Mouse (Mus musculus) kidney, embryonic 14.5 days (tissue): ENCODE results near the gene Alpl. TPM values are rescaled to one million over a fixed set of nuclear protein-coding genes. Genes with fewer than 3 reads are reported as not detected.

ENCODE experiments used
- ATAC-seq: fragments of 200-750 bp; cut with Nextera tagmentation; 2 replicates; pipeline ENCODE4 v1.8.0; 2017; ENCODE audit warnings: moderate number of reproducible peaks, mild to moderate bottlenecking, moderate TSS enrichment, moderate library complexity; ENCODE audit not compliant: low FRiP score, low TSS enrichment
- H3K27ac ChIP-seq: fragments of 300-500 bp; sonication (generic); 2 replicates; pipeline ENCODE4 v1.5.1; 2014; ENCODE audit warnings: low read depth, mild to moderate bottlenecking, low read length, moderate library complexity, mixed read lengths
- H3K27me3 ChIP-seq: fragments of 300-500 bp; sonication (generic); 2 replicates; pipeline ENCODE4 v1.6.1; 2014; ENCODE audit warnings: mild to moderate bottlenecking, low read length; ENCODE audit not compliant: control insufficient read depth, insufficient read depth
- H3K36me3 ChIP-seq: fragments of 300-500 bp; sonication (generic); 2 replicates; pipeline ENCODE4 v1.6.1; 2014; ENCODE audit warnings: low read length, mixed read lengths; ENCODE audit not compliant: control insufficient read depth, insufficient read depth
- H3K4me1 ChIP-seq: fragments of 300-500 bp; sonication (generic); 2 replicates; pipeline ENCODE4 v1.6.1; 2014; ENCODE audit warnings: low read length, mixed read lengths; ENCODE audit not compliant: control insufficient read depth, insufficient read depth
- H3K4me2 ChIP-seq: fragments of 300-500 bp; sonication (generic); replicated peaks from 2 replicates; pipeline ENCODE4 v1.6.1; 2014; ENCODE audit warnings: low read depth, mild to moderate bottlenecking, low read length
- H3K4me3 ChIP-seq: fragments of 300-500 bp; sonication (generic); 2 replicates; pipeline ENCODE4 v1.5.1; 2014; ENCODE audit warnings: mild to moderate bottlenecking, low read length
- H3K9ac ChIP-seq: fragments of 300-500 bp; sonication (generic); 2 replicates; pipeline ENCODE4 v1.6.1; 2014; ENCODE audit warnings: low read depth, mild to moderate bottlenecking, low read length, moderate library complexity
- H3K9me3 ChIP-seq: fragments of 300-500 bp; sonication (generic); 2 replicates; pipeline ENCODE4 v1.6.1; 2016; ENCODE audit warnings: low read length; ENCODE audit not compliant: control insufficient read depth
- WGBS: fragments of 180-500 bp; shearing (Covaris S2); extraction: QIAGEN DNeasy Blood & Tissue Kit; methylation state at CpG from one replicate; pipeline ENCODE4 v1.1.7; 2014; 5-methylcytosine and 5-hydroxymethylcytosine counted together
- polyA plus RNA-seq: library from polyadenylated mRNA; unstranded; fragments of >200 nt; fragmentation: Nextera tagmentation; extraction: Ambion mirVana; gene quantifications from 2 replicates; pipeline ENCODE4 v1.2.1, GENCODE M21; 2014

Gene Alpl
- polyA plus RNA-seq, 1 experiment from 2014 or later: 10.2 TPM

DNA sequence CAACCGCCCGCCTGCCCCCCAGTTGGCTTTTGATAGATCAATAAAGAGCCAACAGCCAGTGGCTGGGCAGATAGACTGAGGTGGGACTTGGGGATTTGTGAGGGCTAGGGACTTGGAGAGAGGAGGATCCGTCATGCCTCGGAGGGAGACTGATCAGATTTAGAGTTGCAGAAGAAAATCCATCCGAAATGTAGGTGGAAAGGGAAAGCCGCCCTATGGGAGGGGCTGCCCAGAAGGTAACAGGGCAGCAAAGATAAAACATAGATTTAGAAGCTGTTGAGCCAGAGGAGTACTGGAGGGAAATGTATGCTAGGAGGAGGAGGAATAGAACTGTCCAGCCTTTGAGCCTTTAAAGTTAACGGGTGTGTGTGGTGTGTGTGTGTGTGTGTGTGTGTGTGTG lies 43.0 kb downstream of the Alpl start:
- H3K27ac ChIP-seq: no peak overlapping the region
- H3K4me2 ChIP-seq: no peak overlapping the region
- 75% methylated on average over 5 of the region's 7 CpGs for WGBS
- no peak overlapping the region for H3K4me3 ChIP-seq
- no peak for ATAC-seq
- no peaks in the 10 kb centered on the region for H3K36me3 ChIP-seq
- no peak overlapping the region for H3K9ac ChIP-seq
- H3K27me3 ChIP-seq: no peaks in the 10 kb centered on the region
- H3K9me3 ChIP-seq: no peaks in the 10 kb centered on the region
- H3K4me1 ChIP-seq: no peaks in the 10 kb centered on the region

DNA sequence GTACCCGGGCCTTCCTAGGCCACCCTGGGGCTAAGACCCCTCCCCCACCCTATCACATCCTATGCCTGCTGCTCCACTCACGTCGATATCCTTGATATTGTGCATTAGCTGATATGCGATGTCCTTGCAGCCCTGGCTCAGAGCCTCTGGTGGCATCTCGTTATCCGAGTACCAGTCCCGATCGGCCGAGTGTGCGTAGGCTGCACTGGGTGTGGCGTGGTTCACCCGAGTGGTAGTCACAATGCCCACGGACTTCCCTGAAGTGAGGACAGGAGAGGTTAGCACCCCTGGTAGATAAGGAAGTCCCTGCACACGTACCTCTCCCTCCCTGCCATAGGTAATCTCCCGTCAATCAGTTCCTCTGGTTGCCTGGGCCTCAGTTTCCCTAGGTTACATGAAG lies 43.7 kb downstream of the Alpl start:
- Histone ChIP-seq H3K9me3 (no peaks in the 10 kb centered on the region), H3K4me3 (no peak overlapping the region), H3K27me3 (no peaks in the 10 kb centered on the region), H3K9ac (no peak overlapping the region), H3K4me2 (no peak overlapping the region), H3K27ac (no peak overlapping the region), H3K4me1 (no peaks in the 10 kb centered on the region), H3K36me3 (no peaks in the 10 kb centered on the region)
- ATAC-seq: no peak
- WGBS: 83% methylated on average over 15 of the region's 15 CpGs

DNA sequence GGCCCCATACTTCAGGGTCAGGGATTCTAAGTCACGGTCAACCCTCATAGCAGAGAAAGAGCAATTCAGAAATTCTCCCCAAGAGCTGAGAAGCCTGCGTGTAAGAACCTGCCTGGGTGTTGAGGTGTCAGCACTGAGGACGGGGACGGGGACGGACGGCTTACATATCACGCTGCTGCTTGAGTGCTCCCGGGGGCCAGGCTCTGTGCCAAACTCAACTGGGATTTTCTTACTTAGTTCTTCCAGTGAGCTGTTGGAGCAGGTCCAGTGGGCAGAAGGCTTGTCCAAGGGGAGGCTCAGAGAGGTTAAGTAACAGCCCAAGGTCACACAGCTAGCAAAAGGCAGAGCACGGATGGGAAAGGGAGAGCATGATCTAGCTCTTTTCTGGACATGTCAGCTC lies 44.5 kb downstream of the Alpl start:
- Histone ChIP-seq H3K36me3 (no peaks in the 10 kb centered on the region), H3K27me3 (no peaks in the 10 kb centered on the region), H3K4me3 (no peak overlapping the region), H3K4me1 (no peaks in the 10 kb centered on the region), H3K4me2 (no peak overlapping the region), H3K9me3 (no peaks in the 10 kb centered on the region), H3K9ac (no peak overlapping the region), H3K27ac (no peak overlapping the region)
- ATAC-seq: no peak
- 68% methylated on average over 9 of the region's 9 CpGs for WGBS

DNA sequence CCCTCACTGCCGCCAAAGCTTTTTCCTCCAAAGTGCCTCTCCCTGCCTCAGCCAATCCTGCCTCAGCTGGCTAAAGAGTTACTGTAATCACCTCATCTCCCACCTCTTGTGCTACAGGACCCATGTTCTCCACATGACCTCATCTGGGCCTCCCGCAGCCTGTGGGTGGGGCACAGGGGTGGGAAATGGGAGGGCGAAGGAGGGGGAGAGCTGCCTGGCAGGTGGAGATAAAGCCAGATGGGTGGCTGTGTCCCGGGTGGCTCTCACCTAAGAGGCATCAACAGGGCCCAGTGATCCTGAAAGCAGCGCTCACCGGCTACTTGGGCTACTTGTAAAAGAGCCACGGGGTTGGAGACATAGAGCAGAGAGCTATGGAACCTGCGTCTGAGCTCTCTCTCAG lies 44.9 kb downstream of the Alpl start:
- Histone ChIP-seq H3K27me3 (no peaks in the 10 kb centered on the region), H3K9me3 (no peaks in the 10 kb centered on the region), H3K4me2 (no peak overlapping the region), H3K36me3 (no peaks in the 10 kb centered on the region), H3K4me3 (no peak overlapping the region), H3K4me1 (no peaks in the 10 kb centered on the region), H3K9ac (no peak overlapping the region), H3K27ac (no peak overlapping the region)
- ATAC-seq: no peak
- WGBS: 59% methylated on average over 8 of the region's 8 CpGs

DNA sequence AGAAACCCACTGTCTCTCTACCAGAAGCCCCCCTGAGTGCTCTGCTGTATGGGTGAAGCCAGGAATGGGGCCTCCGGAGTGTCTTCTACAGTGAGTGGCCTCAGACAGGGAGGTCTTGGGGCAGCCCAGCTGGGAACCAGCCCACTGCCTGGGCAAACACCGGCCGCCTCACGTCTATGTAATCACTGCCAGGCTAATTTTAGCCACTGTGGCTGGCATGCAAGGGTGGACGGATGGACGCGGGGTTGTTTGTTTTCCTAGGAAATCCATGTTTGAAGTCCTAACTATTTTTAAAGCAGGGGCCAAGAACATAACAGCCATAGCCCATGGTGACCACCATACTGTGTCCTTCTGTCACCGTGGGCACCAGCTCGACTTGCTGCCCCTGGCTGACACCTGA lies 46.1 kb downstream of the Alpl start:
- no peaks in the 10 kb centered on the region for H3K4me1 ChIP-seq
- no peaks in the 10 kb centered on the region for H3K27me3 ChIP-seq
- no peaks in the 10 kb centered on the region for H3K36me3 ChIP-seq
- 66% methylated on average over 9 of the region's 9 CpGs for WGBS
- H3K9ac ChIP-seq: no peak overlapping the region
- ATAC-seq: no peak
- H3K4me2 ChIP-seq: no peak overlapping the region
- no peak overlapping the region for H3K4me3 ChIP-seq
- H3K27ac ChIP-seq: no peak overlapping the region
- no peaks in the 10 kb centered on the region for H3K9me3 ChIP-seq

DNA sequence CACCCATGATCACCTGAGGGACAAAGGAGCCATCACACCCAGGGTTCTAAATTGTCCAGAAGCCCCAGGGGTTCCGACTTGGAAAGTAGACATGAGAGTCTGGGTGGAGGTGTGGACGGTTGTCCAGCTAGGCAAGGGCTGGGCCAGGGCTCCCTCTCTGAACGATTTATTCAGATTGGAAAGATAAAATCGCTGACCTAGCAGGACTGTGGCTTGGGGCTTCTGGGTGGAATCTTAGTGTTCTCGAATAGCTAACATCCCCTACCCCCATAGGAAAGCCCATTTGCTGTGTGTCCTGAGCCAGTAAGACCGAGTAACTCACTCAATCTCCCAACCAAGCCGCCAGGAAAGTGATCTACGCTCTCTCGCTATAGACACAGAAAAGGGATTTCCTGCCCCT lies 46.5 kb downstream of the Alpl start:
- Histone ChIP-seq H3K36me3 (no peaks in the 10 kb centered on the region), H3K4me1 (no peaks in the 10 kb centered on the region), H3K9ac (no peak overlapping the region), H3K27me3 (no peaks in the 10 kb centered on the region), H3K27ac (no peak overlapping the region), H3K9me3 (no peaks in the 10 kb centered on the region), H3K4me2 (no peak overlapping the region), H3K4me3 (no peak overlapping the region)
- ATAC-seq: no peak
- 66% methylated on average over 9 of the region's 9 CpGs for WGBS

DNA sequence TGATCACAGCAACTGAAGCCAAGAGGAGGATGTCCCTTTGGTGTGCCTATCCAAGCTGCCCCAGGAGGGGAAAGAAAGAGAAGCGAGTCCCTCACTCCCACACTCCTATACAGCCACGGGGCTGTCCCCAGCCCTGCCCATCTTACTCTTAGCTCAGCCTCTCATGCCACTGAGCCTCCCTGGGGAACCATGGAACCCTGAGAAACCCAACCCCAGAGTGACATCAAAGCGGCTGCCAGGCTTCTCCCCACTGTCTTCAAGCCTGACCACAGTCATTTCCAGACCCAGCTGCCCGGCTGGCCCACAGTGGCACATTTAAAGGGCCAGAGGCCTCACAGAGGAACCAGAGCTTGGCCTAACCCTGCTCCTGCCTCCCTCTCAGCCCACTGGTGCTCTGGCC lies 47.5 kb downstream of the Alpl start:
- WGBS: 49% methylated on average over 4 of the region's 4 CpGs
- H3K27me3 ChIP-seq: no peaks in the 10 kb centered on the region
- no peak overlapping the region for H3K9ac ChIP-seq
- no peak overlapping the region for H3K4me2 ChIP-seq
- no peak overlapping the region for H3K27ac ChIP-seq
- no peaks in the 10 kb centered on the region for H3K9me3 ChIP-seq
- no peaks in the 10 kb centered on the region for H3K36me3 ChIP-seq
- no peak for ATAC-seq
- no peak overlapping the region for H3K4me3 ChIP-seq
- H3K4me1 ChIP-seq: no peaks in the 10 kb centered on the region

DNA sequence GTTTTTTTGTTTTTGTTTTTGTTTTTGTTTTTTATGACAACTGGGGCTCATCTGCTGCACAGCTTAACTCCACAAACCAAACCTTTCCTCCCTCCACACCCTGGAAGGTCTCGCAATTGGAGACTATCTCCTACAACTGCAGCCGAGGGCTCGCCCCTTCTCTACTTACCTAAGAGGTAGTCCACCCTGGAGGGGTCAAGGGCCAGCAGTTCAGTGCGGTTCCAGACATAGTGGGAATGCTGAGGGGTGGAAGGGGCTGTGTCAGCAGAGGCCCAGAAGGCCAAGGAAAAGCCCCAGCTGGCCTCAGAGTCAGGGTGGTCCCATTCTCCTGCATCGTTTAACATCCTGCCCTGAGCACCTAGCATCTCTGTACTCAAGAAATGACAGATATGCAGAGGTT lies 48.6 kb downstream of the Alpl start:
- Histone ChIP-seq H3K27me3 (no peaks in the 10 kb centered on the region), H3K27ac (no peak overlapping the region), H3K36me3 (no peaks in the 10 kb centered on the region), H3K9ac (no peak overlapping the region), H3K9me3 (no peaks in the 10 kb centered on the region), H3K4me3 (no peak overlapping the region), H3K4me2 (no peak overlapping the region), H3K4me1 (no peaks in the 10 kb centered on the region)
- ATAC-seq: no peak
- WGBS: 53% methylated on average over 5 of the region's 5 CpGs

DNA sequence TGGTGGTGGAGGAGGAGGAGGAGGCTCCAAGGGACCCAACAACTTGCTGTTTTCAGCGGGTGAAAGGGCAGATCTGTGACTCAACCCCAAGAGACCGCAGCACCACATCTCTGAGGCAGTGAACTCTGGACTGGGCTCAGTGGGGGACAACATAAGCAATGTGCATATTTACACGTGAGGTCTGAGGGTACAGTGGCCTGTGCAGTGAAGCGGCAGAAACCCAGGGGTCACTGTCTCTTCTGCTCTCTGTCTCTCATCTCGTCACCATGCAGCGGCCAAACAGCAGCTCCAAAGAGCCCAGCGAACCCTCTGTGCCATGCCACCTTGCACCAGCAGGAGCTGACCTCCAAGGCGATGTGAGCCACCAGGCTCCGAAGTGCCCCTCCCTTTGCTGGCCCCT lies 49.1 kb downstream of the Alpl start:
- no peak overlapping the region for H3K9ac ChIP-seq
- H3K27ac ChIP-seq: no peak overlapping the region
- ATAC-seq: no peak
- H3K4me3 ChIP-seq: no peak overlapping the region
- H3K27me3 ChIP-seq: no peaks in the 10 kb centered on the region
- H3K4me2 ChIP-seq: no peak overlapping the region
- H3K4me1 ChIP-seq: no peaks in the 10 kb centered on the region
- 77% methylated on average over 9 of the region's 9 CpGs for WGBS
- H3K36me3 ChIP-seq: no peaks in the 10 kb centered on the region
- no peaks in the 10 kb centered on the region for H3K9me3 ChIP-seq

DNA sequence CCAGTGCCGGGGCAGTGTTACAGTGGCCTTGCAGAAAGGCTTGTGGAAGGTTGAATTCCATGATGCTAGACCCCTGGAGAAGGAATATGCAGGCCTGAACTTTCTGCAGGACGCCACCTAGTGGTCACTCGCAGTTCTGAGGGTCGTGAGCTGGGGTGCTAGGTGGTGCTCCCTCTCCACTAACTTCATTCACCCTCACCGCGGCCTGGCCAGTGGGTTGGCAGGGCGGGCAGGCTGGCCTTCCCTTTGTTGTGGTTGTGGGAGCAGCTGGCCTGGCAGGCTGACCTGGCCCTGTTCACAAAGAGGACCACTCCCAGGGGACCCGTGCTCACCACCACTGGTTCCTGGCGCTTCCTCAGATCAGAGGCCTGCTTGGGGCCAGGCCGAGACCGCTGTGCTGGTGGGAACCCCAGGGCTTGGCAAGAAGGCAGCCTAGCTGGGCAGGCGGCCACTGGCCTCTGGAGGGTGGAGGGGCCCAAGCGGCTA lies 51.7 kb downstream of the Alpl start:
- H3K9ac ChIP-seq: no peak overlapping the region
- no peak overlapping the region for H3K4me3 ChIP-seq
- no peak overlapping the region for H3K4me2 ChIP-seq
- H3K27me3 ChIP-seq: no peaks in the 10 kb centered on the region
- no peak overlapping the region for H3K27ac ChIP-seq
- no peaks in the 10 kb centered on the region for H3K9me3 ChIP-seq
- H3K36me3 ChIP-seq: no peaks in the 10 kb centered on the region
- no peak for ATAC-seq
- 67% methylated on average over 13 of the region's 13 CpGs for WGBS
- H3K4me1 ChIP-seq: no peaks in the 10 kb centered on the region
